Mouse (Mus musculus): ENCODE measurements around the gene Map3k19.

DNA sequence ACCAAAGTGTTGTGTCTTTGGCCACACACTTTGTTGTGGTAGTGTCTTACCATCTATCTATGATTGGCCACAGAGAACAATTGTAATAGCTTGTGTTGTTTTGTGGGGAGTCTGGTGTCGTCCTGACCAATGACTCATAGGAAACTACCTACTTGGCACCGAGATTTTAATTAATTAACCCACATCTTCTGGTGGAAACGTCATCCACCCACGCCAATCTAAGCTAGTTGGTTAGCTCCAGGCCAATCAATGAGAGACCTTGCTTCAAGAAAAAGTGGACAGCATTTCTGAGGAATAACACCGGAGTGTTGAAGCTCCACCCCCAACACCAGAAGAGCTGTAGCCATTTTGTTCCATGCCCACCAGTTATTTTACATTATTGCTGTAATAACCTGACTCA, 7.1 kb upstream of the Map3k19 start:
- TF ChIP-seq POLR2A (IDR thresholded peaks at IDR 0.05; ENCODE audit: low read depth, low read length) (no peak), SMC3 (IDR thresholded peaks at IDR 0.05; ENCODE audit: low read depth, low read length) (no peak), CHD1 (IDR thresholded peaks at IDR 0.05; ENCODE audit: low read depth, low read length) (no peak), E2F4 (IDR thresholded peaks at IDR 0.05; ENCODE audit: insufficient replicate concordance, low read depth, low read length) (no peak), ZC3H11A (IDR thresholded peaks at IDR 0.05; ENCODE audit: low read depth, low read length) (no peak), CTCF (conservative IDR thresholded peaks at IDR 0.05 in 1 of 2, IDR thresholded peaks at IDR 0.05 in 1 of 2; ENCODE audit: low read depth in 2 of 2, low read length in 2 of 2) (no peak), POLR2AphosphoS2 (IDR thresholded peaks at IDR 0.05; ENCODE audit: low read depth, low read length) (no peak), KAT2A (IDR thresholded peaks at IDR 0.05; ENCODE audit: insufficient replicate concordance, low read length) (no peak), ZNF384 (IDR thresholded peaks at IDR 0.05; ENCODE audit: low read depth, low read length) (no peak)
